Mouse (Mus musculus) CH12.LX (cell line): ENCODE data around the gene Cd247. TPM values are rescaled to one million over a fixed set of nuclear protein-coding genes. Genes with fewer than 3 reads are reported as not detected.

Experiments used
- DNase-seq: peaks from one replicate; pipeline ENCODE4 v3.0.0-alpha.2; 2013; ENCODE audit errors: extremely low read depth
- H3K27ac ChIP-seq: 2 replicates; pipeline ENCODE4 v1.5.1; 2012; ENCODE audit warnings: low read depth, mild to moderate bottlenecking, control low read depth, moderate library complexity; ENCODE audit not compliant: insufficient read depth
- H3K27me3 ChIP-seq: replicated peaks from 2 replicates; pipeline ENCODE3; 2012; ENCODE audit warnings: inconsistent platforms
- H3K36me3 ChIP-seq, 2 experiments: replicated peaks in 1 of 2; 2 replicates each; pipeline versions ENCODE3 to v1.6.1; 2012; ENCODE audit warnings: inconsistent platforms in 1 of 2, low read length in 1 of 2, mild to moderate bottlenecking in 1 of 2, mixed read lengths in 1 of 2, moderate library complexity in 1 of 2; ENCODE audit not compliant: control insufficient read depth in 1 of 2, insufficient read depth in 1 of 2
- H3K4me1 ChIP-seq, 2 experiments: 2 replicates each; pipeline ENCODE4 v1.6.1; 2012; ENCODE audit warnings: inconsistent platforms in 1 of 2, moderate library complexity in 1 of 2; ENCODE audit not compliant: insufficient read depth in 2 of 2, control insufficient read depth in 1 of 2
- H3K4me2 ChIP-seq: 2 replicates; pipeline ENCODE4 v1.6.1; 2012; ENCODE audit warnings: low read depth, mild to moderate bottlenecking, control low read depth; ENCODE audit not compliant: poor library complexity, insufficient read depth, severe bottlenecking
- H3K4me3 ChIP-seq, 3 experiments: fragments of 150-350 bp in 1 of 3; sonication (generic) in 1 of 3; replicated peaks in 1 of 3; 2 replicates each; pipeline versions ENCODE3 to v1.5.1; 2011 to 2012; ENCODE audit warnings: low read depth in 2 of 3, low read length in 2 of 3, mild to moderate bottlenecking in 2 of 3, moderate library complexity in 2 of 3, control low read depth in 1 of 3, improper control_type of control experiment in 1 of 3, inconsistent platforms in 1 of 3, mixed read lengths in 1 of 3; ENCODE audit not compliant: poor library complexity in 1 of 3
- H3K79me2 ChIP-seq: replicated peaks from 2 replicates; pipeline ENCODE4 v1.6.1; 2012; ENCODE audit warnings: mild to moderate bottlenecking, moderate library complexity; ENCODE audit not compliant: control insufficient read depth, poor library complexity, insufficient read depth, severe bottlenecking; ENCODE audit errors: extremely low read depth
- H3K9ac ChIP-seq: 2 replicates; pipeline ENCODE4 v1.6.1; 2012; ENCODE audit warnings: low read depth, mild to moderate bottlenecking, control low read depth, moderate library complexity; ENCODE audit not compliant: insufficient read depth
- H3K9me3 ChIP-seq: replicated peaks from 2 replicates; pipeline ENCODE3; 2012; ENCODE audit warnings: low read length, inconsistent platforms, mixed read lengths
- CHD1 ChIP-seq: IDR thresholded peaks from 2 replicates; pipeline ENCODE4 v1.6.1; 2012; ENCODE audit warnings: low read depth, low read length, improper control_type of control experiment, inconsistent platforms
- CHD2 ChIP-seq: IDR thresholded peaks from 2 replicates; pipeline ENCODE4 v1.6.1; 2011; ENCODE audit warnings: low read length, improper control_type of control experiment
- CTCF ChIP-seq, 2 experiments: IDR thresholded peaks in 1 of 2; conservative IDR thresholded peaks in 1 of 2; 2 replicates each; pipeline ENCODE4 v1.5.1; 2011 to 2012; ENCODE audit warnings: low read depth in 2 of 2, low read length in 2 of 2, improper control_type of control experiment in 1 of 2, inconsistent platforms in 1 of 2, mild to moderate bottlenecking in 1 of 2, moderate library complexity in 1 of 2
- ETS1 ChIP-seq: conservative IDR thresholded peaks from 2 replicates; pipeline ENCODE4 v1.6.1; 2012; ENCODE audit warnings: low read depth, mild to moderate bottlenecking, inconsistent platforms, low read length, improper control_type of control experiment, moderate library complexity
- GABPA ChIP-seq: IDR thresholded peaks from 2 replicates; pipeline ENCODE4 v1.6.1; 2012; ENCODE audit warnings: low read depth, low read length, improper control_type of control experiment, inconsistent platforms; ENCODE audit not compliant: insufficient replicate concordance
- IRF4 ChIP-seq: IDR thresholded peaks from 2 replicates; pipeline ENCODE4 v1.6.1; 2014; ENCODE audit warnings: low read depth, mild to moderate bottlenecking, inconsistent platforms, low read length, improper control_type of control experiment
- JUN ChIP-seq: IDR thresholded peaks from 2 replicates; pipeline ENCODE4 v1.6.1; 2011; ENCODE audit warnings: low read depth, mild to moderate bottlenecking, low read length, improper control_type of control experiment, moderate library complexity; ENCODE audit not compliant: insufficient read depth
- MAX ChIP-seq: IDR thresholded peaks from 2 replicates; pipeline ENCODE4 v1.6.1; 2011; ENCODE audit warnings: low read length, improper control_type of control experiment
- MEF2A ChIP-seq: IDR thresholded peaks from 2 replicates; pipeline ENCODE4 v1.6.1; 2014; ENCODE audit warnings: low read depth, mild to moderate bottlenecking, inconsistent platforms, low read length, improper control_type of control experiment, borderline replicate concordance
- MXI1 ChIP-seq: IDR thresholded peaks from 2 replicates; pipeline ENCODE4 v1.6.1; 2011; ENCODE audit warnings: mild to moderate bottlenecking, low read depth, low read length, improper control_type of control experiment
- MYC ChIP-seq: IDR thresholded peaks from 2 replicates; pipeline ENCODE4 v1.6.1; 2011; ENCODE audit warnings: low read depth, mild to moderate bottlenecking, improper control_type of control experiment, low read length
- NELFE ChIP-seq: IDR thresholded peaks from 2 replicates; pipeline ENCODE4 v1.6.1; 2011; ENCODE audit warnings: low read depth, low read length, improper control_type of control experiment
- NRF1 ChIP-seq: IDR thresholded peaks from 2 replicates; pipeline ENCODE4 v1.6.1; 2014; ENCODE audit warnings: low read depth, mild to moderate bottlenecking, inconsistent platforms, low read length, improper control_type of control experiment, moderate library complexity
- PAX5 ChIP-seq: IDR thresholded peaks from 2 replicates; pipeline ENCODE4 v1.6.1; 2012; ENCODE audit warnings: low read length, inconsistent platforms, mixed read lengths
- RAD21 ChIP-seq: IDR thresholded peaks from 2 replicates; pipeline ENCODE4 v1.6.1; 2011; ENCODE audit warnings: low read depth, mild to moderate bottlenecking, low read length, improper control_type of control experiment, moderate library complexity
- SMC3 ChIP-seq: IDR thresholded peaks from 2 replicates; pipeline ENCODE4 v1.6.1; 2011; ENCODE audit warnings: low read depth, low read length, improper control_type of control experiment
- TBP ChIP-seq: conservative IDR thresholded peaks from 2 replicates; pipeline ENCODE4 v1.6.1; 2011; ENCODE audit warnings: low read depth, low read length, improper control_type of control experiment
- USF2 ChIP-seq: conservative IDR thresholded peaks from 2 replicates; pipeline ENCODE4 v1.6.1; 2011; ENCODE audit warnings: low read depth, low read length, improper control_type of control experiment
- ZC3H11A ChIP-seq: IDR thresholded peaks from 2 replicates; pipeline ENCODE4 v1.6.1; 2012; ENCODE audit warnings: low read depth, mild to moderate bottlenecking, inconsistent platforms, low read length, improper control_type of control experiment
- ZMIZ1 ChIP-seq: IDR thresholded peaks from 2 replicates; pipeline ENCODE4 v1.6.1; 2012; ENCODE audit warnings: low read depth, mild to moderate bottlenecking, inconsistent platforms, low read length, improper control_type of control experiment
- ZNF384 ChIP-seq: IDR thresholded peaks from 2 replicates; pipeline ENCODE4 v1.6.1; 2012; ENCODE audit warnings: low read depth, low read length, improper control_type of control experiment, inconsistent platforms
- dilution Hi-C: fragments of 300-500 bp; cut with MboI; formaldehyde crosslinking; loops from 2 replicates; pipeline ENCODE4 v1.14.3; 2020; ENCODE audit warnings: low sequenced_read_pairs; ENCODE audit not compliant: extremely low pct_unique_long_range_greater_than_20kb, extremely low pct_ligation_motif_present
- in situ Hi-C: fragments of 300-500 bp; cut with MboI; formaldehyde crosslinking; loops from 3 replicates; pipeline ENCODE4 v1.14.3; 2019; ENCODE audit warnings: low sequenced_read_pairs, low pct_ligation_motif_present, low pct_unique_long_range_greater_than_20kb, mixed read lengths
- polyA plus RNA-seq: library from polyadenylated mRNA; unstranded; fragments of >175 nt; gene quantifications from 2 replicates; pipeline ENCODE4 v1.2.1, GENCODE M21; 2012; ENCODE audit warnings: low read depth; ENCODE audit not compliant: insufficient read length
- total RNA-seq, 2 experiments: library from RNA; depleted of rRNA; stranded (reverse); fragments of 300-350 nt in 1 of 2; fragments of >200 nt in 1 of 2; gene quantifications; 2 replicates each; pipeline ENCODE4 v1.2.3; 2012 to 2014

The Cd247 gene
- total and polyA plus RNA-seq, 3 experiments = 1.3 to 2.0 TPM; not detected in 1

GRCm38 (mm10) chr1:165853729-165854420, 65.4 kb downstream of the Cd247 start:
- Histone ChIP-seq H3K4me2 (no peak overlapping the region), H3K79me2 (no peaks in the 10 kb centered on the region), H3K4me1 (peaks cover 3 to 5% of the 10 kb centered on the region in 2 experiments; a peak in 3 of 4 replicates), H3K9ac (no peak overlapping the region), H3K4me3 (no peak overlapping the region), H3K27ac (no peak overlapping the region), H3K9me3 (no peaks in the 10 kb centered on the region), H3K27me3 (no peaks in the 10 kb centered on the region), H3K36me3 (no peaks in the 10 kb centered on the region)
- in situ Hi-C loops (loop anchor here (10.0 kb wide), 2 partner anchors 131 to 301 kb away; no protein-coding TSS in a partner anchor), dilution Hi-C loops (no loop called here)
- peak; percentile 82 for DNase-seq
- TF ChIP-seq NRF1 (no peak), GABPA (no peak), ZC3H11A (peak; percentile 55), RAD21 (peak; percentile 72), SMC3 (peak; percentile 98), MYC (0 out of 2 replicates have a peak, but pooled peaks have one; percentile 16), CTCF (conservative IDR thresholded peaks at IDR 0.05 in 1 of 2, IDR thresholded peaks at IDR 0.05 in 1 of 2; ENCODE audit: low read depth in 2 of 2, low read length in 2 of 2) (peak; percentile 80 to 91), IRF4 (no peak)

GRCm38 (mm10) chr1:165855759-165856545, 67.5 kb downstream of the Cd247 start:
- no peak for DNase-seq
- Histone ChIP-seq H3K4me2 (no peak overlapping the region), H3K79me2 (no peaks in the 10 kb centered on the region), H3K36me3 (no peaks in the 10 kb centered on the region), H3K27me3 (no peaks in the 10 kb centered on the region), H3K9ac (no peak overlapping the region), H3K9me3 (no peaks in the 10 kb centered on the region), H3K4me1 (no peaks in the 10 kb centered on the region), H3K27ac (no peak overlapping the region), H3K4me3 (no peak overlapping the region)
- dilution Hi-C loops (no loop called here), in situ Hi-C loops (loop anchor here (5.0 to 10.0 kb wide), 3 partner anchors 79 to 299 kb away; no protein-coding TSS in a partner anchor)
- TF ChIP-seq CHD1 (no peak), TBP (no peak), ZC3H11A (no peak), PAX5 (no peak), CTCF (conservative IDR thresholded peaks at IDR 0.05 in 1 of 2, IDR thresholded peaks at IDR 0.05 in 1 of 2; ENCODE audit: low read depth in 2 of 2, low read length in 2 of 2) (no peak), JUN (no peak), USF2 (no peak), NELFE (no peak), SMC3 (no peak), MAX (no peak), CHD2 (no peak), MEF2A (no peak), ZNF384 (no peak), MYC (no peak), ETS1 (no peak), GABPA (no peak), MXI1 (no peak), ZMIZ1 (no peak)
